Mouse (Mus musculus) bone marrow, adult 2 months (tissue): ENCODE results near the gene Zfp821.

Experiments
- CTCF ChIP-seq: fragments of 200-500 bp; IDR thresholded peaks from 2 replicates; pipeline ENCODE4 v1.5.1; 2011; ENCODE audit warnings: low read length, control low read depth; ENCODE audit not compliant: control insufficient read depth, insufficient read depth
- POLR2A ChIP-seq: fragments of 200-500 bp; IDR thresholded peaks from 2 replicates; pipeline ENCODE4 v1.6.1; 2011; ENCODE audit warnings: low read depth, mild to moderate bottlenecking, control low read depth, low read length, borderline replicate concordance; ENCODE audit not compliant: control insufficient read depth

DNA sequence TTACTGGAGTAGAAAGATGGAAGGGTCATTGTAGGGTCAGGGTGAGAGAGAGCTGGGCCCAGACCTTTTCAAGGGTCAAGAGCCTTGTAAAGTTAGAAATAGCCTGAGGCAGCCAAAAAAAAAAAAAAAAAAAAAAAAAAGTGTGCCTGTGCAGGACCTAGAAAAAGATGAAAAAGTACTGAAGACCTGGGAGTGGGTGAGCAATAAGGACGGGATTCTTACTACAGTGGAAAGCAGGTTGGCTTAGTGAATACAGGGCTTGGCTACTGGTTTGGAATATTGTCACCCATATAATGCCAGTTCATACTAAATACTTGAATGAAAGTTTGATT lies 32.7 kb downstream of the Zfp821 start:
- no peak for TF ChIP-seq CTCF
- no peak for TF ChIP-seq POLR2A
